Mouse (Mus musculus) kidney, postnatal 0 days (tissue): Measurements from ENCODE around the gene Psapl1. TPM values are rescaled to one million over a fixed set of nuclear protein-coding genes. Genes with fewer than 3 reads are reported as not detected.

Experiments
- ATAC-seq: fragments of 200-750 bp; cut with Nextera tagmentation; replicated peaks from 2 replicates; pipeline ENCODE4 v1.8.0; 2017; ENCODE audit warnings: low read depth, moderate number of reproducible peaks, moderate TSS enrichment, moderate library complexity; ENCODE audit not compliant: low FRiP score
- DNase-seq: peaks from one replicate; pipeline ENCODE4 v3.0.0-alpha.2; 2016; ENCODE audit warnings: low spot score
- H3K27ac ChIP-seq: fragments of 300-500 bp; sonication (generic); 2 replicates; pipeline ENCODE4 v1.5.1; 2014; ENCODE audit warnings: mild to moderate bottlenecking
- H3K27me3 ChIP-seq: fragments of 300-500 bp; sonication (generic); 2 replicates; pipeline ENCODE4 v1.6.1; 2014; ENCODE audit warnings: low read length, mixed read lengths; ENCODE audit not compliant: insufficient read depth
- H3K36me3 ChIP-seq: fragments of 300-500 bp; sonication (generic); 2 replicates; pipeline ENCODE4 v1.6.1; 2014; ENCODE audit warnings: low read length, mixed read lengths; ENCODE audit not compliant: insufficient read depth
- H3K4me1 ChIP-seq: fragments of 300-500 bp; sonication (generic); replicated peaks from 2 replicates; pipeline ENCODE4 v1.6.1; 2014; ENCODE audit warnings: antibody characterized with exemption, low read length, mixed read lengths; ENCODE audit not compliant: insufficient read depth
- H3K4me2 ChIP-seq: fragments of 300-500 bp; sonication (generic); 2 replicates; pipeline ENCODE4 v1.6.1; 2014; ENCODE audit warnings: mild to moderate bottlenecking, low read length, moderate library complexity, mixed read lengths
- H3K4me3 ChIP-seq: fragments of 300-500 bp; sonication (generic); replicated peaks from 2 replicates; pipeline ENCODE4 v1.5.1; 2014; ENCODE audit warnings: low read depth, low read length
- H3K9ac ChIP-seq: fragments of 300-500 bp; sonication (generic); 2 replicates; pipeline ENCODE4 v1.6.1; 2014; ENCODE audit warnings: low read depth, low read length
- H3K9me3 ChIP-seq: fragments of 300-500 bp; sonication (generic); replicated peaks from 2 replicates; pipeline ENCODE4 v1.6.1; 2016; ENCODE audit warnings: low read length, inconsistent platforms, mixed read lengths
- CTCF ChIP-seq: IDR thresholded peaks from 2 replicates; pipeline ENCODE4 v1.5.1; 2016; ENCODE audit warnings: antibody characterized with exemption, low read depth, mild to moderate bottlenecking, moderate library complexity
- WGBS: fragments of 180-500 bp; shearing (Covaris S2); extraction: QIAGEN DNeasy Blood & Tissue Kit; methylation state at CpG from one replicate; pipeline ENCODE4 v1.1.7; 2014; 5-methylcytosine and 5-hydroxymethylcytosine counted together
- polyA plus RNA-seq: library from polyadenylated mRNA; unstranded; fragments of >200 nt; fragmentation: Nextera tagmentation; extraction: Ambion mirVana; gene quantifications from 2 replicates; pipeline ENCODE4 v1.2.1, GENCODE M21; 2015

Gene Psapl1
- polyA plus RNA-seq, 1 experiment from 2014 or later, result 0.34 TPM

GRCm38 (mm10) chr5:36220105-36220504, 16.3 kb downstream of the Psapl1 start:
- ATAC-seq (no peak), DNase-seq (no peak)
- Histone ChIP-seq H3K4me1 (no peaks in the 10 kb centered on the region), H3K27me3 (no peaks in the 10 kb centered on the region), H3K4me2 (no peak overlapping the region), H3K9me3 (no peaks in the 10 kb centered on the region), H3K9ac (no peak overlapping the region), H3K4me3 (no peak overlapping the region), H3K36me3 (no peaks in the 10 kb centered on the region), H3K27ac (no peak overlapping the region)
- TF ChIP-seq CTCF, result no peak
- 92% methylated on average over 4 of the region's 4 CpGs for WGBS

DNA sequence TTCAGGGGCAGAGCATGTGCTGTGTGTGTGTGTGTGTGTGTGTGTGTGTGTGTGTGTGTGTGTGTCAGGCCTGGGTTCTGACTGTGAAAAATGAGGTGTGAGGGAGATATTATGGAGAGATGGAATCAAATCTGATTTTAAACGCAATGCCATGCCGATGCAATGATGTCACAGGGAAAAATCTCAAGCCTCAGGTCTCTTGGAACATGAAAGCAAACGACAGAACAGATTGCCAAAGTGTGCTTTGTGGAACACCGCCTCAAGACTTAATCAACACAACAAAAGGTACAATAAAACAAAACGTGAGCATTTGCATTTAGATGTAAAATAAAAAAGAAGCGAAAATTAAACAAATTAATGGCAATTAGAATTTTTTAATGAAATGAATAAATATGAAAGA, 16.8 kb downstream of the Psapl1 start:
- Histone ChIP-seq H3K27ac (no peak overlapping the region), H3K36me3 (no peaks in the 10 kb centered on the region), H3K9ac (no peak overlapping the region), H3K4me3 (no peak overlapping the region), H3K27me3 (no peaks in the 10 kb centered on the region), H3K9me3 (no peaks in the 10 kb centered on the region), H3K4me1 (no peaks in the 10 kb centered on the region), H3K4me2 (no peak overlapping the region)
- WGBS, result 76% methylated on average over 6 of the region's 6 CpGs
- DNase-seq (no peak), ATAC-seq (no peak)
- no peak for TF ChIP-seq CTCF

DNA sequence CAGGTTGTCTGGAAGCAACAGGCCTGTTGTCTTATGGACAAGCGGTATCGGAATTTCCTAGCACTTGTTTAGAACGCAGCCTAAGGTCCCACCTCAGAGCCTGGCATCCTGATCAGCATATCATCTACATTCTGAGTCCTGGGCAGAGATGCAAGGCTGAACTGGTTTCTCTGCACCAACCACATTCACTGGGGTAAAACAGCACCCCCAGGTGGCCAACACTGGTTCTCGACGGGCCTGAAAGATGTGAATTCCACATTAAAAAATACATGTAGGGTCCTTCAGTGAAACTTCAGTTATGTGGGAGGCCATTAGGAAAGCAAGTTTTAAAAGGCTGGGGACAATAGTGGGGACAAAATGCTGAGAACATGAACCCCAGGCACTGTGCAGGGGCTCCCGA, 20.0 kb downstream of the Psapl1 start:
- Histone ChIP-seq H3K4me3 (no peak overlapping the region), H3K4me2 (no peak overlapping the region), H3K4me1 (no peaks in the 10 kb centered on the region), H3K27me3 (no peaks in the 10 kb centered on the region), H3K36me3 (no peaks in the 10 kb centered on the region), H3K9ac (no peak overlapping the region), H3K27ac (no peak overlapping the region), H3K9me3 (no peaks in the 10 kb centered on the region)
- ATAC-seq (no peak), DNase-seq (peak; percentile 35)
- WGBS, result 76% methylated on average over 6 of the region's 6 CpGs
- TF ChIP-seq CTCF, result peak; percentile 75

- Histone ChIP-seq H3K9ac (no peak overlapping the region), H3K4me2 (no peak overlapping the region), H3K4me1 (no peaks in the 10 kb centered on the region), H3K36me3 (no peaks in the 10 kb centered on the region), H3K9me3 (no peaks in the 10 kb centered on the region), H3K27ac (peak overlapping the region; percentile 70), H3K4me3 (no peak overlapping the region), H3K27me3 (no peaks in the 10 kb centered on the region)
- 70% methylated on average over 7 of the region's 7 CpGs for WGBS
- no peak for ATAC-seq
- no peak for DNase-seq
- TF ChIP-seq CTCF, result no peak
These were observed 22.0 kb downstream of the Psapl1 start for GRCm38 (mm10) chr5:36225855-36226254.

- TF ChIP-seq CTCF, result no peak
- peak overlapping the region; percentile 70 for H3K27ac ChIP-seq
- no peaks in the 10 kb centered on the region for H3K36me3 ChIP-seq
- H3K4me2 ChIP-seq, result no peak overlapping the region
- DNase-seq (peak; percentile 78), ATAC-seq (no peak)
- 37% methylated on average over 11 of the region's 11 CpGs for WGBS
- H3K9me3 ChIP-seq, result no peaks in the 10 kb centered on the region
- H3K27me3 ChIP-seq, result no peaks in the 10 kb centered on the region
- no peak overlapping the region for H3K4me3 ChIP-seq
- H3K4me1 ChIP-seq, result no peaks in the 10 kb centered on the region
- H3K9ac ChIP-seq, result no peak overlapping the region
These were observed 22.5 kb downstream of the Psapl1 start for GRCm38 (mm10) chr5:36226296-36226695.

DNA sequence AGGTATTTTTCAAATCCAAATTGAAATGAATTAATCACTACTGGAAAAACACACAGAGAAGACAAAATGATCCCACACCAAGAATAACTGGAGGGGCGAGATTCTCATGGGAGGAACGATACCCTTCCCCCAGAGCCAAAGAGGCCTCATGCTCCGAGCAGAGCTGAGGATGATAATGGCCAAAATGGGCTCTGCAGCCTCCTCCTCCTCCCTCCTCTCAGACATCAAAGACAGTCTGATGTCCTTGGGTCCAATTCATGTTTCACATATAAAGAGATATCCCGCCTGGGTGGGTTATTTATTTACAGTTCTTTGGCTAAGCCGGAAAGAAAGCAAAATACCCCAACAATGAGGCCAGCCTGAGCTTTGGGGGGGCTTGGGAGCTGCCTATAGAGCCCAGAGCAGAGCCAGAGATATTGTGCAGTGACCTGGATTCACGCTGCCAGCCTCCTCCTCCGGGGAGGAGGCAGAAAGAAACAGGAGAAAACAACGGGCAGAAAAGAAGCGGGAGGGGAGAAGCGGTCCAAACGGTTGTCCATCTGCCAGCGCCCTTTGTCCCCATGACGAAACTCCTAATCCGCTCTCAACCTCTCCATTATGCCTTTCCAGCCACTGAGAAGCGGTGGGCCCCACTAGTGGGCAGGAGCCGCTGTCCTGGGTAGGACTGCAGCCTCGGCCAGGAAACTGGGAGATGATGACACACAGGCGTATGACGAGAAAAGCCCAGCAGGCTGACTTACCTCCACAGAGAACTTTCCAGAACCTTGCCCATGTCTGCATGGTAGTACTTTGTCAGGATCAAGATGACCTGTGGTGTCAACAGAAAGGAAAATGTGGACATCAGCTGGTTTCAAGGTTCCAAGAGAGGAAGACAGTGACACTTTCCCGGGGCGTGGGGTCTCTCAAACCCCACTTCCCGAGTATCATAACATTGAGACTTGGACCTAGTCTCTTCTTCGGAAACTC, 24.9 kb downstream of the Psapl1 start:
- ATAC-seq (no peak), DNase-seq (no peak)
- H3K4me2 ChIP-seq, result no peak overlapping the region
- no peak overlapping the region for H3K4me3 ChIP-seq
- no peaks in the 10 kb centered on the region for H3K36me3 ChIP-seq
- no peak overlapping the region for H3K27ac ChIP-seq
- no peaks in the 10 kb centered on the region for H3K4me1 ChIP-seq
- H3K9ac ChIP-seq, result no peak overlapping the region
- no peaks in the 10 kb centered on the region for H3K9me3 ChIP-seq
- no peak for TF ChIP-seq CTCF
- no peaks in the 10 kb centered on the region for H3K27me3 ChIP-seq
- WGBS, result 69% methylated on average over 23 of the region's 23 CpGs
